Mouse (Mus musculus) embryonic facial prominence, embryonic 13.5 days (tissue): ENCODE measurements around the gene Tbc1d22a. TPM values are rescaled to one million over a fixed set of nuclear protein-coding genes. Genes with fewer than 3 reads are reported as not detected.

ENCODE experiments used
- ATAC-seq: fragments of 200-750 bp; cut with Nextera tagmentation; 2 replicates; pipeline ENCODE4 v1.8.0; 2017; ENCODE audit warnings: low read depth; ENCODE audit not compliant: insufficient number of reproducible peaks, insufficient read depth, low FRiP score, low TSS enrichment
- H3K27ac ChIP-seq: fragments of 300-500 bp; sonication (generic); 2 replicates; pipeline ENCODE4 v1.5.1; 2015; ENCODE audit warnings: moderate library complexity, mild to moderate bottlenecking, inconsistent platforms
- H3K27me3 ChIP-seq: fragments of 300-500 bp; sonication (generic); 2 replicates; pipeline ENCODE4 v1.6.1; 2015; ENCODE audit warnings: mild to moderate bottlenecking, inconsistent platforms
- H3K36me3 ChIP-seq: fragments of 300-500 bp; sonication (generic); 2 replicates; pipeline ENCODE4 v1.6.1; 2015; ENCODE audit warnings: mild to moderate bottlenecking, inconsistent platforms
- H3K4me1 ChIP-seq: fragments of 300-500 bp; sonication (generic); 2 replicates; pipeline ENCODE4 v1.6.1; 2015; ENCODE audit warnings: inconsistent platforms
- H3K4me2 ChIP-seq: fragments of 300-500 bp; sonication (generic); 2 replicates; pipeline ENCODE4 v1.6.1; 2015; ENCODE audit warnings: moderate library complexity, mild to moderate bottlenecking, inconsistent platforms
- H3K4me3 ChIP-seq: fragments of 300-500 bp; sonication (generic); 2 replicates; pipeline ENCODE4 v1.5.1; 2015; ENCODE audit warnings: mild to moderate bottlenecking, inconsistent platforms
- H3K9ac ChIP-seq: fragments of 300-500 bp; sonication (generic); 2 replicates; pipeline ENCODE4 v1.6.1; 2015; ENCODE audit warnings: mild to moderate bottlenecking, inconsistent platforms
- H3K9me3 ChIP-seq: fragments of 300-500 bp; sonication (generic); 2 replicates; pipeline ENCODE4 v1.6.1; 2016; ENCODE audit warnings: inconsistent platforms
- WGBS: fragments of 180-500 bp; shearing (Covaris S2); methylation state at CpG from one replicate; pipeline ENCODE4 v1.1.7; 2015; ENCODE audit warnings: mixed read lengths; 5-methylcytosine and 5-hydroxymethylcytosine counted together
- polyA plus RNA-seq: library from polyadenylated mRNA; unstranded; fragments of >200 nt; fragmentation: Nextera tagmentation; extraction: Ambion mirVana; gene quantifications from 2 replicates; pipeline ENCODE4 v1.2.1, GENCODE M21; 2015

Tbc1d22a gene
- polyA plus RNA-seq, 1 experiment from 2014 or later: 10.8 TPM

DNA sequence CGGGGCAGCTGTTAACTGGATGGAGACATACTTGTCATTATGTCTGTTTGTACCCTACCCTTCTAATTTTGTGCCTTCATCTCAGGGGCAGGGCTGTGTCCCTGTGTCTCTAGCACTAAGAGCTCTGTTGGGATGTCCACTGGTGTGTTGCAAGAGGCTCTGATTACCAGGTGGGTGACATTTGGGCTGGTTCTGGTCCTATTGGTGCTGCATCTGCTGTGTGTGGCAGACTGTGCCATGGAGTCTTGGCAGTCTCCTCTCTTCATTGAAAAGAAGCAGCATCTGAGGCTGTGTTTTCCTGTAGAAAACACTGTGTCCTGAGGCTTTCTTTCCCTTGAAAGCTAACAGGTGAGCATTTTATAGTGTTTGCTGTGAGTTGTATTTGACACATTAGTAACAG is 83.0 kb downstream of the Tbc1d22a start:
- H3K27ac ChIP-seq: no peak overlapping the region
- no peak overlapping the region for H3K9ac ChIP-seq
- peaks cover 5% of the 10 kb centered on the region; the same call in 1 of the 2 replicates for H3K36me3 ChIP-seq
- no peak overlapping the region for H3K4me3 ChIP-seq
- H3K4me2 ChIP-seq: no peak overlapping the region
- no peaks in the 10 kb centered on the region for H3K9me3 ChIP-seq
- no peaks in the 10 kb centered on the region for H3K27me3 ChIP-seq
- no peak for ATAC-seq
- WGBS: 88% methylated on average over 1 of the region's 1 CpGs
- no peaks in the 10 kb centered on the region for H3K4me1 ChIP-seq

DNA sequence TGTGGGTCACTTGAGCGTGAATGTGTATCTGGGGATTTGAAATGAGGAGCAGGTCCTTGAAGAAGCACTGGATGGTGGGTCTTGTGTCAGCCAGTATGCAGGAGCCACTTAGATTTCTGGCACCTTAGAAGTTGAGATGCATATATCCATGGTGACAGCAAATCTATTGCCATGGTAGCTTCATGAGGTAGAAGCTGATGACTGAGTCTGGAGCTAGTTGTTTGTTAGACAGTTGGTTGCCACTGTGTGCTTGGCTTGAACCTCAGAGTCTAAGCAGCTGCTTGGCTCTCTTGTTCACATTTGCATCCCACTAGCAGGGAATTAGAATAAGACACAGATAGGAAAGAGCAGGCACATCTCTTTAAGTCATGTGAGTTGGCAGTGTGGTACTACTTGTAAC is 89.6 kb downstream of the Tbc1d22a start:
- Histone ChIP-seq H3K4me3 (no peak overlapping the region), H3K27ac (no peak overlapping the region), H3K9me3 (no peaks in the 10 kb centered on the region), H3K36me3 (peaks cover 8% of the 10 kb centered on the region; the same call in 1 of the 2 replicates), H3K27me3 (no peaks in the 10 kb centered on the region), H3K4me2 (no peak overlapping the region), H3K4me1 (no peaks in the 10 kb centered on the region), H3K9ac (no peak overlapping the region)
- no peak for ATAC-seq
- 90% methylated on average over 1 of the region's 1 CpGs for WGBS

GRCm38 (mm10) chr15:86304861-86305260 is 90.6 kb downstream of the Tbc1d22a start:
- H3K36me3 ChIP-seq: peaks cover 8% of the 10 kb centered on the region; the same call in 1 of the 2 replicates
- 83% methylated on average over 3 of the region's 3 CpGs for WGBS
- no peak overlapping the region for H3K4me2 ChIP-seq
- H3K4me1 ChIP-seq: no peaks in the 10 kb centered on the region
- no peak overlapping the region for H3K9ac ChIP-seq
- H3K27me3 ChIP-seq: no peaks in the 10 kb centered on the region
- H3K27ac ChIP-seq: no peak overlapping the region
- no peak for ATAC-seq
- H3K4me3 ChIP-seq: no peak overlapping the region
- no peaks in the 10 kb centered on the region for H3K9me3 ChIP-seq

DNA sequence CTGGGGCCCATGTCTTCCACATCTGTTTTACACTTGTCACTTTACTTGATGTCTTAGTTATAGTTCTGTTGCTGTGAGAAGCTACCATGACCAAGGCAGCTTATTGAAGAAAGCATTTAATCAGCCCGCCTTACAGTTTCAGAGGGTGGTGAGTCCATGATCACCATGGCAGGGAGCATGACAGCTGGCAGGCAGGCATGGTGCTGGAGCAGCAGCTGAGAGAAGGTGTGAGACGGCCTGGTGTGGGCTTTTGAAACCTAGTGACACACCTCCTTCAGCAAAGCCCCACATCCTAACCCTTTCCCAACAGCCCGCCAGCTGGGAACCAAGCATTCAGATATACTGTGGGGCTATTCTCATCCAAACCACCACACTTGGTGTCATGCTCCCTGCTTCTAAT is 91.0 kb downstream of the Tbc1d22a start:
- no peaks in the 10 kb centered on the region for H3K4me1 ChIP-seq
- H3K36me3 ChIP-seq: peaks cover 8% of the 10 kb centered on the region; the same call in 1 of the 2 replicates
- no peak overlapping the region for H3K4me2 ChIP-seq
- H3K27ac ChIP-seq: no peak overlapping the region
- H3K9me3 ChIP-seq: no peaks in the 10 kb centered on the region
- no peak overlapping the region for H3K9ac ChIP-seq
- ATAC-seq: no peak
- no peaks in the 10 kb centered on the region for H3K27me3 ChIP-seq
- 91% methylated on average over 3 of the region's 3 CpGs for WGBS
- no peak overlapping the region for H3K4me3 ChIP-seq

GRCm38 (mm10) chr15:86309213-86309829 is 95.1 kb downstream of the Tbc1d22a start:
- WGBS: 80% methylated on average over 5 of the region's 5 CpGs
- ATAC-seq: no peak
- H3K4me2 ChIP-seq: no peak overlapping the region
- no peak overlapping the region for H3K9ac ChIP-seq
- no peaks in the 10 kb centered on the region for H3K4me1 ChIP-seq
- no peaks in the 10 kb centered on the region for H3K9me3 ChIP-seq
- H3K27ac ChIP-seq: no peak overlapping the region
- no peak overlapping the region for H3K4me3 ChIP-seq
- H3K27me3 ChIP-seq: no peaks in the 10 kb centered on the region
- peaks cover 8% of the 10 kb centered on the region for H3K36me3 ChIP-seq

DNA sequence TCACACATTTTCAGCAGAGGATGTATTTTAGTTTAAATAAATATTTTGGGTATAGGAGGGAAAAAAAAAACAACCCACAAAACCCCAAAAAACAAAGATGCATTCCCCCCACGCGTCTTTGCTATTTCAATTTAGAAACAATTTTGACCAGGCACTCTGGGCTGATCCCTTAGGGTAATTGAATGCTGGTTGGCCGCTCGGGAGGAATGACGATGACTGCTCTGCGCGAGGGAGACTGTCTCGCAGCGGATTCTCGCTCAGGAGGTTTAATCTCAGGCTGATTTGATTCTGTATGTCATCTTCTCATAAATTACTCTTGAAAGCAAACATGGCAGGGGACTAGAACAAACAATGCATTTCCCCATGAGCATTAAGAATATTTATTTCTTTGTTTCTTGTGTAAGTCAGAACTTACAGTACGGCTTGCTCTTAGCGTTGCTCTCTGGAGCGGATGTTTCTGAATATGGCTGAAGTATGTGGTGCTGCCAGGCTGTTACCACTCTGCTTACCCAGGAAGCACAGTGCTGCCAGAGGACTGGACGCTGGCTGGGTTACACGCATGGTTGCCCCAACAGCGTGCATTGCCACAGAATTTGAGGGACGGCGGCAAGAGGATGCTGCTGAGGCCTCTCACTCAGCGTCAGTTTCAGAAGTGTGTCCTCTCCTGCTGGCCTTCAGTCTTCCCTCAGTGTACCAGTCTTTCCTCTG is 106.7 kb downstream of the Tbc1d22a start:
- no peak overlapping the region for H3K4me3 ChIP-seq
- 72% methylated on average over 19 of the region's 19 CpGs for WGBS
- H3K36me3 ChIP-seq: peaks cover 8% of the 10 kb centered on the region
- no peak overlapping the region for H3K27ac ChIP-seq
- no peak overlapping the region for H3K4me2 ChIP-seq
- 0 out of 2 replicates have a peak, but pooled peaks cover 3% of the 10 kb centered on the region for H3K4me1 ChIP-seq
- ATAC-seq: no peak
- H3K27me3 ChIP-seq: no peaks in the 10 kb centered on the region
- no peak overlapping the region for H3K9ac ChIP-seq
- H3K9me3 ChIP-seq: no peaks in the 10 kb centered on the region

GRCm38 (mm10) chr15:86326341-86326740 is 112.1 kb downstream of the Tbc1d22a start:
- Histone ChIP-seq H3K27me3 (no peaks in the 10 kb centered on the region), H3K4me3 (no peak overlapping the region), H3K4me2 (no peak overlapping the region), H3K36me3 (peaks cover 2% of the 10 kb centered on the region; the same call in 1 of the 2 replicates), H3K9me3 (no peaks in the 10 kb centered on the region), H3K27ac (no peak overlapping the region), H3K4me1 (no peaks in the 10 kb centered on the region), H3K9ac (no peak overlapping the region)
- no peak for ATAC-seq
- WGBS: 90% methylated on average over 4 of the region's 4 CpGs

DNA sequence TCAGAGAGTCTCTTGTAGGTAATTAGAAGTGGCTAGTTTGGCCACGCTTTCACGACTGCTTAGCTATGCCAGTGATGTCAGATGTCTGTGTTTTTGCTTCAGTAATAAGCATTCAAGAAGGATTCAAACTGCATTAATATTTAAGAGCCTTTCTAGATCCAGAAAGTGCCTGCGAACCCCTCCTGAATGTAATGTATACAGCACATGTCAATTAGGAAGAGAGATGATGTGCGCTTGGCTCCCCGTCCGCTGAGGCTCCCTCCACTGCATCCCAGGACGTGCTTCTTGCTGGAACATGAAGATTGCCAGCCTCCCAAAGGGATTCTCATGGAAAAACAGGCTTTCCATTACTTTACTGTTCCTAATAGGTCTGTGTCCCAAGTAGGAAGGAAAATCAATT is 115.7 kb downstream of the Tbc1d22a start:
- Histone ChIP-seq H3K4me1 (no peaks in the 10 kb centered on the region), H3K9me3 (no peaks in the 10 kb centered on the region), H3K27me3 (no peaks in the 10 kb centered on the region), H3K9ac (no peak overlapping the region), H3K36me3 (no peaks in the 10 kb centered on the region), H3K4me2 (no peak overlapping the region), H3K27ac (no peak overlapping the region), H3K4me3 (no peak overlapping the region)
- ATAC-seq: no peak
- WGBS: 73% methylated on average over 7 of the region's 7 CpGs

DNA sequence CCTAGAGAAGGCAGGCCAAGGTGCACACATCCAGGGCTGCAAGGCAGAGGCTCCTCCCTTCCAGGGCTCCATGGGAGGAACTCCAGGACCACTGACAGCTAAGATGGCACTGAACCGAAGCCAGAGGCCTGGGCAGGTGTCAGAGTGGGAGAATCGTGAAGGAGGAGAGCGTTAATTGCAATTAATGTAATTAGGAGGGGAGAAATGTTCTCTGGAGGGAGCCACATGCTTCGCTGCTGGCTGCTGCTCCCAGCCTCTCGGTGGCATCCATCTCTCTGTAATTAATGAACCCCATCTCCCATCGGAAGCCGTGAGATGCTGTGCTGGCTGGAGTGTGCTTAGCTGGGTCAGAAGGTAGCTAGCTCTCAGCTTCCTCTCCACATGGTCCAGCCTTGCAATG is 116.2 kb downstream of the Tbc1d22a start:
- Histone ChIP-seq H3K9me3 (no peaks in the 10 kb centered on the region), H3K27me3 (no peaks in the 10 kb centered on the region), H3K27ac (no peak overlapping the region), H3K4me2 (no peak overlapping the region), H3K4me3 (no peak overlapping the region), H3K4me1 (no peaks in the 10 kb centered on the region), H3K9ac (no peak overlapping the region), H3K36me3 (no peaks in the 10 kb centered on the region)
- no peak for ATAC-seq
- WGBS: 85% methylated on average over 7 of the region's 7 CpGs

DNA sequence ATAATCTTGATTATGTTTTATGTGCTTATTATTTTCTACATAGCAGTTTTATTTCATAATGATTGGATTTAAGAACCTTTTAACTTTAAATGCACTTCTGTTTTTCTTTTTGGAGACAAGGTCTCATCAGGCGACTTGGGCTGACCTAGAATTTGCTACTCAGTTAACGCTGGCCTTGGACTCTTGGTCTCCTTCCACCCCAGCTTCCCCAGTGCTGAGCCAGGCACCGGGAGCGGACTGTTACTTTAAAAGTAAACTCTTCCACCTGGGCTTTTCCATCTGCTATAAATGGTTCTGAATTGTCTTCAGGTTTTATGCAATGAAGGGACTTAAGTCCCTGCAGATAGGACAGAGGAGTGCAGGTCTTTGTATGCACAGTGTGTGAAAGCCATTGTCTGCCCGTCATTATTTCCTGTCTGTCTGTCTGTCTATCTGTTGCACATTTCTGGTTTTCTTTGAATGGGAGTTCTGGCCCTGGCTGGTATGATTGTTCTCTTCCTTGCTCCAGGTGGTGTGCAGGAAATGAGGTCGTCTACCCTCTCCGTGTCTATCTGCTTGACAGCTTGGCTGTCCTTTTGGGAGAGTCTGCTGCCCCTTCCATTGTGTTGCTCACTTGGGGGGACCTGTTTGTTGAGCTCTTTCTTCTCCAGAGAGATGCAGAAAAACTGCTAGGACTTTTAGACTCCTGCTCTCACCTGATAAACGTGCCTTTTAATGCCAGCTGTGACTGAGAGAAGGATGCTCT is 117.4 kb downstream of the Tbc1d22a start:
- ATAC-seq: no peak
- 74% methylated on average over 8 of the region's 8 CpGs for WGBS
- Histone ChIP-seq H3K27ac (no peak overlapping the region), H3K4me2 (no peak overlapping the region), H3K4me1 (no peaks in the 10 kb centered on the region), H3K4me3 (no peak overlapping the region), H3K27me3 (no peaks in the 10 kb centered on the region), H3K36me3 (no peaks in the 10 kb centered on the region), H3K9me3 (no peaks in the 10 kb centered on the region), H3K9ac (no peak overlapping the region)

- H3K9ac ChIP-seq: no peak overlapping the region
- H3K9me3 ChIP-seq: no peaks in the 10 kb centered on the region
- H3K36me3 ChIP-seq: no peaks in the 10 kb centered on the region
- 93% methylated on average over 4 of the region's 4 CpGs for WGBS
- H3K27ac ChIP-seq: no peak overlapping the region
- H3K27me3 ChIP-seq: no peaks in the 10 kb centered on the region
- no peak for ATAC-seq
- H3K4me3 ChIP-seq: no peak overlapping the region
- H3K4me2 ChIP-seq: no peak overlapping the region
- H3K4me1 ChIP-seq: no peaks in the 10 kb centered on the region
Measured at GRCm38 (mm10) chr15:86333176-86333575, 118.9 kb downstream of the Tbc1d22a start.

GRCm38 (mm10) chr15:86333606-86334005 is 119.3 kb downstream of the Tbc1d22a start:
- no peaks in the 10 kb centered on the region for H3K9me3 ChIP-seq
- no peak for ATAC-seq
- no peaks in the 10 kb centered on the region for H3K27me3 ChIP-seq
- 81% methylated on average over 2 of the region's 2 CpGs for WGBS
- no peak overlapping the region for H3K4me3 ChIP-seq
- no peak overlapping the region for H3K27ac ChIP-seq
- no peak overlapping the region for H3K4me2 ChIP-seq
- H3K9ac ChIP-seq: no peak overlapping the region
- no peaks in the 10 kb centered on the region for H3K4me1 ChIP-seq
- no peaks in the 10 kb centered on the region for H3K36me3 ChIP-seq
